Mouse (Mus musculus): ENCODE data around the gene Anp32a. TPM values are rescaled to one million over a fixed set of nuclear protein-coding genes. Genes with fewer than 3 reads are reported as not detected.
A peak's percentile ranks its signal among the peaks of the same experiment; 100 is the strongest.

Anp32a gene
- total RNA-seq, 1 experiment, result 96.0 TPM

GRCm38 (mm10) chr9:62420261-62420917 lies 79.3 kb downstream of the Anp32a start:
- TF ChIP-seq CHD2 (IDR thresholded peaks at IDR 0.05; ENCODE audit: low read depth, low read length) (no peak), HCFC1 (IDR thresholded peaks at IDR 0.05; ENCODE audit: borderline replicate concordance, insufficient read depth, low read length) (no peak), ZNF384 (IDR thresholded peaks at IDR 0.05; ENCODE audit: low read depth, low read length) (no peak), MAFK (IDR thresholded peaks at IDR 0.05; ENCODE audit: insufficient read depth, low read depth, low read length) (no peak), ZC3H11A (IDR thresholded peaks at IDR 0.05; ENCODE audit: borderline replicate concordance, low read depth, low read length) (no peak)
- peaks cover 3 to 14% of the 10 kb centered on the region in 2 experiments; a peak in 2 of 4 replicates for H3K4me1 ChIP-seq (ENCODE audit: control insufficient read depth in 2 of 2, insufficient read depth in 2 of 2, low read length in 2 of 2, poor library complexity in 1 of 2)
- H3K4me3 ChIP-seq (ENCODE audit: insufficient read depth in 1 of 2, low read depth in 1 of 2, low read length in 2 of 2, poor library complexity in 1 of 2, severe bottlenecking in 1 of 2), result peak overlapping the region; percentile 51 to 53
- in situ Hi-C loops (cut with MboI; ENCODE audit: low sequenced_read_pairs in 2 of 2, unreplicated experiment in 2 of 2), result no loop called here
- DNase-seq (ENCODE audit: low read depth, low spot score), result no peak
- H3K27ac ChIP-seq (ENCODE audit: insufficient read depth, low read depth, low read length, poor library complexity, severe bottlenecking), result peak overlapping the region; percentile 53; the same call in 1 of the 2 replicates
- H3K36me3 ChIP-seq (ENCODE audit: control insufficient read depth, insufficient read depth, low read length, poor library complexity, severe bottlenecking), result no peaks in the 10 kb centered on the region
- H3K9me3 ChIP-seq (ENCODE audit: control insufficient read depth, insufficient read depth, low read depth, low read length), result no peaks in the 10 kb centered on the region
- peak overlapping the region; percentile 67; the same call in 1 of the 2 replicates for H3K9ac ChIP-seq (ENCODE audit: insufficient read depth, low read depth, low read length, poor library complexity, severe bottlenecking)

- Histone ChIP-seq H3K4me3 (ENCODE audit: insufficient read depth in 1 of 2, low read depth in 1 of 2, low read length in 2 of 2, poor library complexity in 1 of 2, severe bottlenecking in 1 of 2) (peak overlapping the region; percentile 51 to 53), H3K27ac (ENCODE audit: insufficient read depth, low read depth, low read length, poor library complexity, severe bottlenecking) (peak overlapping the region; percentile 53; the same call in 1 of the 2 replicates), H3K9ac (ENCODE audit: insufficient read depth, low read depth, low read length, poor library complexity, severe bottlenecking) (peak overlapping the region; percentile 67; the same call in 1 of the 2 replicates), H3K36me3 (ENCODE audit: control insufficient read depth, insufficient read depth, low read length, poor library complexity, severe bottlenecking) (no peaks in the 10 kb centered on the region), H3K4me1 (ENCODE audit: control insufficient read depth in 2 of 2, insufficient read depth in 2 of 2, low read length in 2 of 2, poor library complexity in 1 of 2) (peaks cover 1 to 12% of the 10 kb centered on the region in 2 experiments; a peak in 2 of 4 replicates), H3K9me3 (ENCODE audit: control insufficient read depth, insufficient read depth, low read depth, low read length) (no peaks in the 10 kb centered on the region)
- TF ChIP-seq HCFC1 (IDR thresholded peaks at IDR 0.05; ENCODE audit: borderline replicate concordance, insufficient read depth, low read length) (no peak), MAFK (IDR thresholded peaks at IDR 0.05; ENCODE audit: insufficient read depth, low read depth, low read length) (no peak), ZNF384 (IDR thresholded peaks at IDR 0.05; ENCODE audit: low read depth, low read length) (no peak), CHD2 (IDR thresholded peaks at IDR 0.05; ENCODE audit: low read depth, low read length) (no peak), ZC3H11A (IDR thresholded peaks at IDR 0.05; ENCODE audit: borderline replicate concordance, low read depth, low read length) (no peak)
- in situ Hi-C loops (cut with MboI; ENCODE audit: low sequenced_read_pairs in 2 of 2, unreplicated experiment in 2 of 2), result no loop called here
- peak; percentile 79 for DNase-seq (ENCODE audit: low read depth, low spot score)
These were observed 79.9 kb downstream of the Anp32a start for GRCm38 (mm10) chr9:62421027-62421426.

- no peak overlapping the region for H3K27ac ChIP-seq (ENCODE audit: insufficient read depth, low read depth, low read length, poor library complexity, severe bottlenecking)
- DNase-seq (ENCODE audit: low read depth, low spot score), result no peak
- in situ Hi-C loops (cut with MboI; ENCODE audit: low sequenced_read_pairs in 2 of 2, unreplicated experiment in 2 of 2), result no loop called here
These were observed 80.8 kb downstream of the Anp32a start for GRCm38 (mm10) chr9:62421911-62422310.

GRCm38 (mm10) chr9:62422926-62423325 lies 81.8 kb downstream of the Anp32a start:
- no peak for DNase-seq (ENCODE audit: low read depth, low spot score)
- in situ Hi-C loops (cut with MboI; ENCODE audit: low sequenced_read_pairs in 2 of 2, unreplicated experiment in 2 of 2), result no loop called here
- no peak for TF ChIP-seq MAFK (IDR thresholded peaks at IDR 0.05; ENCODE audit: insufficient read depth, low read depth, low read length)
- TF ChIP-seq CHD2 (IDR thresholded peaks at IDR 0.05; ENCODE audit: low read depth, low read length), result no peak
- Histone ChIP-seq H3K9ac (ENCODE audit: insufficient read depth, low read depth, low read length, poor library complexity, severe bottlenecking) (no peak overlapping the region), H3K4me1 (ENCODE audit: control insufficient read depth in 2 of 2, insufficient read depth in 2 of 2, low read length in 2 of 2, poor library complexity in 1 of 2) (peaks cover 1 to 12% of the 10 kb centered on the region in 2 experiments; a peak in 2 of 4 replicates), H3K9me3 (ENCODE audit: control insufficient read depth, insufficient read depth, low read depth, low read length) (no peaks in the 10 kb centered on the region), H3K4me3 (ENCODE audit: insufficient read depth in 1 of 2, low read depth in 1 of 2, low read length in 2 of 2, poor library complexity in 1 of 2, severe bottlenecking in 1 of 2) (no peak overlapping the region), H3K27ac (ENCODE audit: insufficient read depth, low read depth, low read length, poor library complexity, severe bottlenecking) (no peak overlapping the region), H3K36me3 (ENCODE audit: control insufficient read depth, insufficient read depth, low read length, poor library complexity, severe bottlenecking) (no peaks in the 10 kb centered on the region; the same call in 1 of the 2 replicates)

More at GRCm38 (mm10) chr9:62421911-62422310, 80.8 kb downstream of the Anp32a start:
- Histone ChIP-seq H3K36me3 (ENCODE audit: control insufficient read depth, insufficient read depth, low read length, poor library complexity, severe bottlenecking) (no peaks in the 10 kb centered on the region), H3K9ac (ENCODE audit: insufficient read depth, low read depth, low read length, poor library complexity, severe bottlenecking) (no peak overlapping the region), H3K4me3 (ENCODE audit: insufficient read depth in 1 of 2, low read depth in 1 of 2, low read length in 2 of 2, poor library complexity in 1 of 2, severe bottlenecking in 1 of 2) (no peak overlapping the region), H3K9me3 (ENCODE audit: control insufficient read depth, insufficient read depth, low read depth, low read length) (no peaks in the 10 kb centered on the region), H3K4me1 (ENCODE audit: control insufficient read depth in 2 of 2, insufficient read depth in 2 of 2, low read length in 2 of 2, poor library complexity in 1 of 2) (peaks cover 1 to 12% of the 10 kb centered on the region in 2 experiments; a peak in 2 of 4 replicates)
- TF ChIP-seq MAFK (IDR thresholded peaks at IDR 0.05; ENCODE audit: insufficient read depth, low read depth, low read length), result no peak
- no peak for TF ChIP-seq ZNF384 (IDR thresholded peaks at IDR 0.05; ENCODE audit: low read depth, low read length)
- TF ChIP-seq CHD2 (IDR thresholded peaks at IDR 0.05; ENCODE audit: low read depth, low read length), result no peak
- no peak for TF ChIP-seq HCFC1 (IDR thresholded peaks at IDR 0.05; ENCODE audit: borderline replicate concordance, insufficient read depth, low read length)
- TF ChIP-seq ZC3H11A (IDR thresholded peaks at IDR 0.05; ENCODE audit: borderline replicate concordance, low read depth, low read length), result no peak

All from ES-E14 (cell line).